Mouse (Mus musculus): ENCODE data around the gene Nlrp3. TPM values are rescaled to one million over a fixed set of nuclear protein-coding genes. Genes with fewer than 3 reads are reported as not detected.

The Nlrp3 gene
- polyA plus RNA-seq, 2 experiments, result 0.39 to 0.54 TPM

- DNase-seq (ENCODE audit: low read depth in 3 of 3, low spot score in 3 of 3), result no peak
Observed at GRCm38 (mm10) chr11:59600872-59601271, 59.5 kb downstream of the Nlrp3 start.

GRCm38 (mm10) chr11:59602287-59602686 lies 60.9 kb downstream of the Nlrp3 start:
- Histone ChIP-seq H3K27me3 (ENCODE audit: control insufficient read depth, insufficient read depth, low read length) (no peaks in the 10 kb centered on the region), H3K27ac (no peak overlapping the region), H3K36me3 (replicated peaks; ENCODE audit: control insufficient read depth, insufficient read depth, low read depth) (no peaks in the 10 kb centered on the region), H3K4me2 (ENCODE audit: low read depth) (no peak overlapping the region), H3K9ac (replicated peaks) (no peak overlapping the region), H3K4me1 (replicated peaks; ENCODE audit: control insufficient read depth in 2 of 2, insufficient read depth in 2 of 2, low read length in 1 of 2) (no peaks in the 10 kb centered on the region), H3K4me3 (ENCODE audit: insufficient read depth in 1 of 2, low read depth in 2 of 2, low read length in 2 of 2) (no peak overlapping the region), H3K9me3 (ENCODE audit: control insufficient read depth, low read length) (no peaks in the 10 kb centered on the region)
- TF ChIP-seq CTCF (IDR thresholded peaks at IDR 0.05; ENCODE audit: low read depth) (no peak), EP300 (IDR thresholded peaks at IDR 0.05; ENCODE audit: low read depth) (no peak)
- WGBS (ENCODE audit: insufficient replicate concordance), result 36% methylated on average over 1 of the region's 1 CpGs
- DNase-seq (ENCODE audit: low read depth in 3 of 3, low spot score in 3 of 3), result no peak
- no peak for ATAC-seq (ENCODE audit: insufficient read depth)

More at GRCm38 (mm10) chr11:59600872-59601271, 59.5 kb downstream of the Nlrp3 start:
- no peak overlapping the region for H3K4me3 ChIP-seq (ENCODE audit: insufficient read depth in 1 of 2, low read depth in 2 of 2, low read length in 2 of 2)
- ATAC-seq (ENCODE audit: insufficient read depth), result no peak
- H3K9ac ChIP-seq (replicated peaks), result no peak overlapping the region
- H3K9me3 ChIP-seq (ENCODE audit: control insufficient read depth, low read length), result no peaks in the 10 kb centered on the region
- WGBS (ENCODE audit: insufficient replicate concordance), result 71% methylated on average over 3 of the region's 3 CpGs
- H3K36me3 ChIP-seq (replicated peaks; ENCODE audit: control insufficient read depth, insufficient read depth, low read depth), result no peaks in the 10 kb centered on the region
- no peak overlapping the region for H3K27ac ChIP-seq
- H3K27me3 ChIP-seq (ENCODE audit: control insufficient read depth, insufficient read depth, low read length), result no peaks in the 10 kb centered on the region
- H3K4me2 ChIP-seq (ENCODE audit: low read depth), result no peak overlapping the region
- TF ChIP-seq EP300 (IDR thresholded peaks at IDR 0.05; ENCODE audit: low read depth) (no peak), CTCF (IDR thresholded peaks at IDR 0.05; ENCODE audit: low read depth) (no peak)
- no peaks in the 10 kb centered on the region for H3K4me1 ChIP-seq (replicated peaks; ENCODE audit: control insufficient read depth in 2 of 2, insufficient read depth in 2 of 2, low read length in 1 of 2)

GRCm38 (mm10) chr11:59611646-59612045 lies 70.3 kb downstream of the Nlrp3 start:
- Histone ChIP-seq H3K4me2 (ENCODE audit: low read depth) (no peak overlapping the region), H3K9ac (replicated peaks) (no peak overlapping the region), H3K27ac (no peak overlapping the region), H3K4me1 (replicated peaks; ENCODE audit: control insufficient read depth in 2 of 2, insufficient read depth in 2 of 2, low read length in 1 of 2) (no peaks in the 10 kb centered on the region), H3K9me3 (ENCODE audit: control insufficient read depth, low read length) (no peaks in the 10 kb centered on the region), H3K4me3 (ENCODE audit: insufficient read depth in 1 of 2, low read depth in 2 of 2, low read length in 2 of 2) (no peak overlapping the region), H3K36me3 (replicated peaks; ENCODE audit: control insufficient read depth, insufficient read depth, low read depth) (no peaks in the 10 kb centered on the region), H3K27me3 (ENCODE audit: control insufficient read depth, insufficient read depth, low read length) (no peaks in the 10 kb centered on the region)
- DNase-seq (ENCODE audit: low read depth in 3 of 3, low spot score in 3 of 3) (no peak), ATAC-seq (ENCODE audit: insufficient read depth) (no peak)
- 60% methylated on average over 5 of the region's 5 CpGs for WGBS (ENCODE audit: insufficient replicate concordance)
- TF ChIP-seq CTCF (IDR thresholded peaks at IDR 0.05; ENCODE audit: low read depth) (no peak), EP300 (IDR thresholded peaks at IDR 0.05; ENCODE audit: low read depth) (no peak)

GRCm38 (mm10) chr11:59614120-59614519 lies 72.8 kb downstream of the Nlrp3 start:
- ATAC-seq (ENCODE audit: insufficient read depth), result no peak
- H3K36me3 ChIP-seq (replicated peaks; ENCODE audit: control insufficient read depth, insufficient read depth, low read depth), result no peaks in the 10 kb centered on the region
- no peaks in the 10 kb centered on the region for H3K27me3 ChIP-seq (ENCODE audit: control insufficient read depth, insufficient read depth, low read length)
- H3K4me2 ChIP-seq (ENCODE audit: low read depth), result no peak overlapping the region
- no peak for DNase-seq (ENCODE audit: low read depth in 3 of 3, low spot score in 3 of 3)
- WGBS (ENCODE audit: insufficient replicate concordance), result 54% methylated on average over 4 of the region's 4 CpGs
- no peaks in the 10 kb centered on the region for H3K4me1 ChIP-seq (replicated peaks; ENCODE audit: control insufficient read depth in 2 of 2, insufficient read depth in 2 of 2, low read length in 1 of 2)
- H3K27ac ChIP-seq, result no peak overlapping the region
- H3K9ac ChIP-seq (replicated peaks), result no peak overlapping the region
- no peaks in the 10 kb centered on the region for H3K9me3 ChIP-seq (ENCODE audit: control insufficient read depth, low read length)
- TF ChIP-seq EP300 (IDR thresholded peaks at IDR 0.05; ENCODE audit: low read depth), result no peak
- TF ChIP-seq CTCF (IDR thresholded peaks at IDR 0.05; ENCODE audit: low read depth), result peak; percentile 21; the same call in 1 of the 2 replicates
- no peak overlapping the region for H3K4me3 ChIP-seq (ENCODE audit: insufficient read depth in 1 of 2, low read depth in 2 of 2, low read length in 2 of 2)

Other genes with a start within 250 kb of the Nlrp3 start
- 0.08 and 0.12 TPM in 2 replicates for gene Wnt9a, start 234.6 kb upstream of the Nlrp3 start, polyA plus RNA-seq (2012; rRNA removed)
- 0.04 and 0.08 TPM in 2 replicates for gene Wnt9a, start 234.6 kb upstream of the Nlrp3 start, polyA plus RNA-seq (2014; fragmentation: Nextera tagmentation; extraction: Ambion mirVana)
- gene Prss38, start 165.9 kb upstream of the Nlrp3 start, polyA plus RNA-seq (2012; rRNA removed), result not detected in 2 replicates
- not detected in 2 replicates for gene Prss38, start 165.9 kb upstream of the Nlrp3 start, polyA plus RNA-seq (2014; fragmentation: Nextera tagmentation; extraction: Ambion mirVana)
- gene Jmjd4, start 91.5 kb upstream of the Nlrp3 start, polyA plus RNA-seq (2012; rRNA removed), result 2.5 and 3.2 TPM in 2 replicates
- 3.5 and 3.8 TPM in 2 replicates for gene Jmjd4, start 91.5 kb upstream of the Nlrp3 start, polyA plus RNA-seq (2014; fragmentation: Nextera tagmentation; extraction: Ambion mirVana)
- gene Snap47, start 90.4 kb upstream of the Nlrp3 start, polyA plus RNA-seq (2012; rRNA removed), result 11.2 and 12.4 TPM in 2 replicates
- gene Snap47, start 90.4 kb upstream of the Nlrp3 start, polyA plus RNA-seq (2014; fragmentation: Nextera tagmentation; extraction: Ambion mirVana), result 21.6 and 26.5 TPM in 2 replicates
- 0.38 and 0.51 TPM in 2 replicates for gene Zfp867, start 69.1 kb upstream of the Nlrp3 start, polyA plus RNA-seq (2012; rRNA removed)
- gene Zfp867, start 69.1 kb upstream of the Nlrp3 start, polyA plus RNA-seq (2014; fragmentation: Nextera tagmentation; extraction: Ambion mirVana), result 1.4 and 1.5 TPM in 2 replicates
- gene Zkscan17, start 14.8 kb upstream of the Nlrp3 start, polyA plus RNA-seq (2012; rRNA removed), result 2.1 and 2.3 TPM in 2 replicates
- gene Zkscan17, start 14.8 kb upstream of the Nlrp3 start, polyA plus RNA-seq (2014; fragmentation: Nextera tagmentation; extraction: Ambion mirVana), result 2.9 and 3.4 TPM in 2 replicates
- gene Olfr222, start 34.7 kb downstream of the Nlrp3 start, polyA plus RNA-seq (2012; rRNA removed), result not detected in 2 replicates
- gene Olfr222, start 34.7 kb downstream of the Nlrp3 start, polyA plus RNA-seq (2014; fragmentation: Nextera tagmentation; extraction: Ambion mirVana), result not detected in 2 replicates
- gene Olfr223, start 51.7 kb downstream of the Nlrp3 start, polyA plus RNA-seq (2012; rRNA removed), result not detected in 2 replicates
- gene Olfr223, start 51.7 kb downstream of the Nlrp3 start, polyA plus RNA-seq (2014; fragmentation: Nextera tagmentation; extraction: Ambion mirVana), result not detected in 2 replicates
- gene Mprip, start 119.7 kb downstream of the Nlrp3 start, polyA plus RNA-seq (2012; rRNA removed), result 10.8 and 14.6 TPM in 2 replicates
- gene Mprip, start 119.7 kb downstream of the Nlrp3 start, polyA plus RNA-seq (2014; fragmentation: Nextera tagmentation; extraction: Ambion mirVana), result 10.2 and 15.7 TPM in 2 replicates
- 1.9 TPM in 2 replicates for gene Pld6, start 246.1 kb downstream of the Nlrp3 start, polyA plus RNA-seq (2012; rRNA removed)
- gene Pld6, start 246.1 kb downstream of the Nlrp3 start, polyA plus RNA-seq (2014; fragmentation: Nextera tagmentation; extraction: Ambion mirVana), result 0.50 and 0.68 TPM in 2 replicates

Data from liver, embryonic 14.5 days (tissue).